Mouse (Mus musculus) yolk sac, embryonic 10.5 days (tissue): Measurements from ENCODE around the gene Vcp.

Experiments used
- DNase-seq: peaks from one replicate; pipeline ENCODE4 v3.0.0-alpha.2; 2017; ENCODE audit warnings: low spot score

Vcp gene

DNA sequence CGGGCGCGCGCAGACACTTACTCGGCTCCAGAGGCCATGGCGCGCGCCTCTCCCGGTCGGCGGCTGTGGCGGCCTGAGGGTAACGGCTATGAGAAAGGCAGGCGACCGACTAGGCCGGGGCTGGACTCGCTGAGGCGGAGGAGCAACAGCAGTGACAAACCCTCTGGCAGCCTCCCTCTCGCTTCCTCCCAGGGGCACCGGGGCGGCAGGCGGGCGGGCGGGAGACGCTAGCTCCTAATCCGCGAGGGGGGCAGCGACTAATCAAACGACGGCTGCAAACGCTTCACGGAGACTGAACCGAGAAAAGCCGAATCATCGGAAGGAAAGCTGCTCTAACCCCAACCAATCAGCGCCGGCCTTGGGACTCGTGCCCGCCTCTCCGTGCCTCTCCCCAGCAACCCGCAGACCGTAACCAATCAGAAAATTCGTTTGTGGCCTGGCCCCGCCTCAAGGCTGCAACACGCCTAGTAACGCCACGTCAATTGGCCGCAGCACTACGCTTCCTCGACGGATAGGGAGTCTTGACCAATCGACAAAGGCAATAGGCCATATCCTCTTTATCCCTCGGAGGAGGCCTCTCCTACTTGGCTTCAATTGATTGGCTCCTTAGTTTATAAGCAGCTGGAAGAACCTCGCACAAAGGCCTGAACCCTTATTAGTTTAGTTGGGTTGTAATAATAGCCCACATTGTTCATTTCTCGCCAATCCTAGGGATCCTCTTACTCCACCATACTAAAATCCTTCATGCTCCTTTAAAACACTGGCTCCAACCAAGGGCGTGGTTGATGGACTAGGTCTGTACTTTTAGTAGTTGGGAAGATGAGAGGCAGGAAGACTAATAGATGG is at the start of gene Vcp:
Gene Vcp (minus strand): TSS at position 367 of the 846 bp plus-strand sequence.
- DNase-seq: peak; percentile 100

DNA sequence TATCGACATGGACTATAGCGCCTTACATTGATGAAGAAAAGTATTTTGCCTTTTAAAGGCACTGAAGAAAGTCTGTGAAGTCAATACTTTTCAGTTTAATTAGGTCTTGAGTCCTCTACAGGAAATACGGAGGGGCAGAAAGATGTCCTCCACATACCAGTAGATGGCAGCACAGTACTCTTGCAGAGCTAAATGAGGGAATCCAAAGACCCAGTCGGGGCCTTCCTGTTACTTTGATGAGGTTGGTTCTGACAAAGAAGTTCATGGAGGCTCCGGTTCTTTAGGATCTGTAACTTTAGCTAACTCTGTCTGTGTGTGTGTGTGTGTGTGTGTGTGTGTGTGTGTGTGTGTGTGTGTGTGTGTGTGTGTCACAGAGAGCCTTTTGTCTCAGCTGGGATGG is 46.9 kb upstream of the Vcp start:
- peak; percentile 63 for DNase-seq

GRCm38 (mm10) chr4:43046607-43047006 is 46.3 kb upstream of the Vcp start:
- no peak for DNase-seq

DNA sequence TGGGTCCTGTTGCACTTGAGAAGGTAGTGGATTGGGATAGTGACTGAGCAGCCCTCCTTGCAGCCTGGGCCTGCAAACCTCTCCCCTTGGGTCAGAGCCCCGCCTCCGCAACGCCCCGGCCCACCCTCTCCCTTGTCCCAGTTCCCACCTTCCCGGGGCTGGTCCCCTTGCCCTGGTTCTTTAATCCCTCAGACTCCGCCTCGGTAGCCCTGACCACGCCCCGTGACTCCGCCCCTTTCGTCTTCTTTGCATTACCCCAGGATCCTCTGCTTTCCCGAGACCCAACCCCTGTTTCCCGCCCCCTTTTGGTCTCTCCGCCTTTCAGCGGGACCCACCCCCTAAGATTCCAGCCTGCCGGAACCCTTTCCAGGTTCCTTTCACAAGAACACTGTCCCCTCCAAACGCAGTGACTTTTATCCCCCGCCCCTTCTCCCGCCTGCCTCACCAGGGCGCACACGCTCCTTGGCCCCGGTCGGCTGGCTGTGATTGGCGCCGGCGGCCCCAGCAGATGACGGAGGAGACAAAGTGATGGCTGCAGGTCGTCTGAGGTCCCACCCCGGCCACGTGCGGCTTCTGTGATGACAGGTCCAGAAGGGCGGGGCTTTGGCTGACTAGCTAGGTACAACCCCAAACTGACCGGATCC is 45.5 kb upstream of the Vcp start, which contains the start of gene Fam214b:
Gene Fam214b (minus strand): TSS at position 562 of the 644 bp plus-strand sequence.
- peak; percentile 100 for DNase-seq

- no peak for DNase-seq
These were observed 45.0 kb upstream of the Vcp start for GRCm38 (mm10) chr4:43045285-43045658.

GRCm38 (mm10) chr4:43044673-43045072 is 44.4 kb upstream of the Vcp start:
- DNase-seq: no peak

DNA sequence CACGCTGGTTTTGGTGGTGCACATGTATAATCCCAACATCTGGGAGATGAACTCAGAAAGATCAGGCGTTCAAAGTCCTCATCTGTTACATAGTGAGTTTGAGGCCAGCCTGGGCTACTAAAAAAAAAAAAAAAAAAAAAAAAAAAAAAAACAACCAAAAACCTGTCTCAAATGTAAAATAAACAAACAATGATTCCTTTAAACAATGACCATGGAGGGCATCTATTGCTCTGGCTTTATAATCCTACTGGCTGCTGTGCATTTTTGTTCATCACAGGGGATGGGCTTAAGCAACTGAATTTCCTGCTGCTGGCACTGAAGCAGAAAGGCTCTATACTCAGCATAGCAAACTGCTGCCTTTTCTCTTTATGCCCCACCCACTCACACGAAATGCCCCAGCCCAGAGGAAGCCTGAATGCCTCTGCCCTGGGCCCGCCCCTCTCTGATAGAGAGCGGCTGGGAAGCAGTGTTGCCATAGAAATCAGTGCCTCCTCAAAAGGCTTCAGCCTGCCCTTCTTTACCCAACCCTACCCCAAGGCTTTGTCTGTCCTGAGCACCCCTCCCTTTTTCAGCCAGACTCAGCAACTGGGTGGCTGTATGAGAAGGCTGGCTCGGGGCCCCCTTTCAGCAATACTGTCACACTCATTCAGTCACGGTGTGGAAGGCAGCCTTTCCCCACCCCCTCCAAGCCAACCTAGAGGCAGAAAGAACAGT is 43.5 kb upstream of the Vcp start:
- peak; percentile 61 for DNase-seq

DNA sequence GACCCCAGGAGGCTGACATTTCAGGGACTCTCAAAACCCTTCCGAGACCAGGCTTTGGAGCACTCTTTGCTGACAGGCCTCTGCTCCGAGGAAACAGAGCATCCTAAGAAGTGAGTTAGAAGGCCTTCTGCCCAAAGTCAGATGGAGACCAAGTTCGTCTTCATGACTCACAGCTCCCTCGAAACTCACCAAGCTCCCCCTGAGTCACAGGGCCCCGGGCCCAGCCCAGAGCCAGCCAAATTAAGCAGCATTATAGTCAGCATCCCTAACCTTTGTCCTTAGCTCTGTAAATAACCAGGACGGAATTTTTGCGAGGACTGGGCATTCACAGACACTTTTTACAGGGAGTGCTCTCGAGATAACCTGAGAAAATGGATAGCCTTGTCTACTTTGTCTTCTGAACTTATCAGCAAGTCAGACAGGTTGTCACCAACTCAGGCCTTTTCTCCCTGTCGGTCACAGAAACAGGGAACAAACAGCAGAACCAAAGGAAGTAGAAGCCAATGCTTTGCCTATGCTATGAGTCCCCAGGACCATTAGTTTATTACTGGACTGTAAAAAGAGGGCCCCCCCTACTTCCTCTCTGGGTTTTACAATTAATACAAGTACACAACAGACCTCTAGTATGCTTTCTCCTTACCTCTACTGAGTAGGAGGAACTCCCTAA is 40.7 kb upstream of the Vcp start:
- no peak for DNase-seq

DNA sequence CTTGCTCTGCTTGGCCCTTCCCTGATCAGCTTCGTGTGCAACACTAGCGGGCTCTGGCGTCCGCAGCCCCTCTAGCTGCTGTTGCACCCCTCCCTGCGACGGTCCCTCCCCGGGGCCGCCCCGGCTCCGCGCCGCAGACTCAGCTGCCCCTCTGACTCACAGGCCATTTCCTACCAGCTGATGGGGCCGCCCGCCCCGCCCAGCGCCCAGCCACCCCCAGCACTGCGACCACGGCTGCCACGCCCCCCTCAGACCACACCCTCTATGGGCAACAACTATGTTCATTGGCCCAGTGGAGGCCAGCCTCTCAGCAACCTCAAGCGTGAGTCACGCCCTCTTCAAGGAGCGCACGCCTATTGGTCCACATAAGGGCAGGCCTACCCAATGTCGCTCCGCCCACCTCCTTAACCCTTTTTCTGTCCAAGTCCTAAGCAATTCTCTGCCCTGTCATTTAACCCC is 39.8 kb upstream of the Vcp start:
- DNase-seq: peak; percentile 97

DNA sequence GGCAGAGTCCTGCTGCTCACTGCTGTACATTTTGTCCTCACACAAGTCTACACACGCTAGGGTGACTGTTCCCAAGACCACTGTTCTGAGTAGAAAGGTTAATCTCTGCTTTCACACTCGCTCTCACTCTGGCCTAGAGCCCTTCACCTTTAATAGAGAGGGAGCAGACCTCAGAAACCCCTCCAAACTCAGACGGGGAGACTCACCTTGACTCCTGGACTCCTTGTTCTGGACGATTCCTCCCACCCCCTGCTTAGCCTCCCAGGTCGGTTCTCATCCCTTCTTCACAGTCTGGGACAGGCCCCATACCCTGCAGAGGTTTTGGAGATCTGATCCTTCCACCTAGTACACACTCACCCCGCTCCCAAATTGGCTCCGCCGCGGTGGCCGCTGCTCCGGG is 39.3 kb upstream of the Vcp start:
- DNase-seq: peak; percentile 20

GRCm38 (mm10) chr4:43038567-43039495 is 38.5 kb upstream of the Vcp start:
- DNase-seq: no peak

GRCm38 (mm10) chr4:43037860-43038566 is 37.7 kb upstream of the Vcp start:
- DNase-seq: no peak

- no peak for DNase-seq
These were observed 36.0 kb upstream of the Vcp start for GRCm38 (mm10) chr4:43036356-43036755.

GRCm38 (mm10) chr4:43035851-43036250 is 35.5 kb upstream of the Vcp start:
- no peak for DNase-seq

DNA sequence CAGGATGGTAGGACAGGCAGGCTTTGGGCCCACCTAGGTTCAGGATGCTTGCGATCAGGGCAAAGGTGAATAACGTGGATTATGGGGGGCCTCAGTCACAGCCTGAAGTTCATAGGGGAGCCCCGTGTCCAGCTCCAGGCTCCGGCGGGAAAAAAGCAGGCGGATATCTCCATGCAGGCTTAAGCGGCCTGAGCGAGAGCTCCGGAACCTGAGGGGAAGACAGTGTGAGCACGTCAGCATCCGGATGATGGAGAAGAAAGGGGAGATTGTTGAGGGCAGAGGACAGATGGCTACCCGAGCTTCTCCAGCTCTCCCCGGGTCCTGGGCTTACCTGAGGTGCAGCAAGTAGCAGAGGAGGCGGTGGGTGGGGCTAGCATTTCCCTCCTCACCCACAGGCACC is 33.2 kb upstream of the Vcp start:
- no peak for DNase-seq

DNA sequence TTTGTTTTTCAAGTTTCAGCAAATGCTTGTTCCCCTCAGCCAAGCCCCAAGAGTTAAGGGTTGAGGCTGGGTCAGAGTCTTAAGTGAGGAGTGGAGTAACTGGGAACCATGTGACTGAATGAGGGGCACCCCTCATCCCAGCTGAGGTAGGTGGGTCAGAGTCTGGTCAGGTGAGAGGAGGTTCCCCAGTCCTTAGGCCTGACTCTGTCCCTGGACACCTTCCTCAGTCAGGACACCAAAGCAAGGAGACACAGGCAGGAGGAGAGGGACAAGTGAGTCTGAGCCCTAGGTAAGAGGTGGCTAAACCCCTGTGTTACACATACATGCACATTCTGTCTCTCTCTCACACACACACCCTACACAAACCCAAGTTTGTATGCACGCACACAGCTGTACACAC is 32.2 kb upstream of the Vcp start:
- no peak for DNase-seq

GRCm38 (mm10) chr4:43031237-43031995 is 31.1 kb upstream of the Vcp start, which contains the start of gene Stoml2:
TSS of gene Stoml2 (minus strand) at chr4:43031710.
- DNase-seq: peak; percentile 92

- no peak for DNase-seq
These were observed 30.5 kb upstream of the Vcp start for GRCm38 (mm10) chr4:43030780-43031230.

- no peak for DNase-seq
These were observed 30.0 kb upstream of the Vcp start for GRCm38 (mm10) chr4:43030352-43030751.
